Mouse (Mus musculus): ENCODE results near the gene Olfr324.
A peak's percentile ranks its signal among the peaks of the same experiment; 100 is the strongest.

Olfr324 gene

DNA sequence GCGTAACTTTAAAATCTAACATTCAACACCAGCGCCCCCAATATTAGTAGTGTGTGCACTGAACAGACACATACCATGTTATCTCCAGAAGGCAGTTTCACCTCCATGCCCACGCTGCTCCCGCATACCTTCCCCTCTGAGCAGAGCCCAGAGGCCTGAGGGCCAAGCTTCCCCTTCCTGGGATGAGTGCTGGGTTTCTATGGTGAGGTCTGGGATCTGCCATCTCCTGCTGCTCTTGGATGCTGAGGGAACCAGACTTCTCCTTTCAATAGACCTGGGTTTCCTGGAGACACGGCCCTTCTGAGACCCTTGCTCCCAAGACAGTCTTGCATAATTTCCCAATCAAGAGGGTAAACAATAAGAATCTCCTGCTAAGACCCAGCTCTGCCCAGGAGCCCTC, 35.5 kb downstream of the Olfr324 start, which contains the start of gene Olfr323:
Gene Olfr323 (minus strand): TSS at position 101 of the 400 bp plus-strand sequence.
- no peak for DNase-seq (ENCODE audit: low read depth in 2 of 2, low spot score in 2 of 2)

GRCm38 (mm10) chr11:58634878-58635277, 40.0 kb downstream of the Olfr324 start:
- no peak for DNase-seq (ENCODE audit: low read depth in 2 of 2, low spot score in 2 of 2)

- peak; percentile 35 to 41 for DNase-seq (ENCODE audit: low read depth in 2 of 2, low spot score in 2 of 2)
Measured at GRCm38 (mm10) chr11:58636376-58636977, 41.6 kb downstream of the Olfr324 start.

DNA sequence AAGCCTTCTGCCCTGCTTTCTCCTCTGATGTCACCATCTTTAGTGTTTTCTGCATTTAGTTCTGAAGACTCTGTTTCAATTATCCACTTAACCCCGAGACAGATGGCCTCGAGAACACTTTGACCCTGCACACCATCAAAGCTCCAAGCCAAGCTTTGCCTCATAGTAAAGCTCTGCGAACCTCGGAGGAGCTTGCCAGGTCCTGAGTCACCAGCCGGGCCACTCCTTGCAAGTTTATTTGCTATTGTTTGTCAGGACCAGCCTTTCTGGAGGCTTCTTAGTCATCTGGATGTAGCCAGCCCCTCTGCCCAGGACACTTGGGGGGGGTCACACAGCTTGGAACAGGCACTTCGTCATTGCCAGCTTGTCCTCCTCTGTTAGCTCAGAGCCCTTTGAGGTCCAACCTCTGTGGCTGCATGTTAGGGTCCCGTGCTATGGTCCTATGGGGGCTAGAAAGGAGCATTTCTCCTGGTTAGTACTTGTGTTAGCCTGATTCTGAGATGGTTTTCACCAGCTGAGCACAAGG, 43.3 kb downstream of the Olfr324 start:
- DNase-seq (ENCODE audit: low read depth in 2 of 2, low spot score in 2 of 2), result no peak

DNA sequence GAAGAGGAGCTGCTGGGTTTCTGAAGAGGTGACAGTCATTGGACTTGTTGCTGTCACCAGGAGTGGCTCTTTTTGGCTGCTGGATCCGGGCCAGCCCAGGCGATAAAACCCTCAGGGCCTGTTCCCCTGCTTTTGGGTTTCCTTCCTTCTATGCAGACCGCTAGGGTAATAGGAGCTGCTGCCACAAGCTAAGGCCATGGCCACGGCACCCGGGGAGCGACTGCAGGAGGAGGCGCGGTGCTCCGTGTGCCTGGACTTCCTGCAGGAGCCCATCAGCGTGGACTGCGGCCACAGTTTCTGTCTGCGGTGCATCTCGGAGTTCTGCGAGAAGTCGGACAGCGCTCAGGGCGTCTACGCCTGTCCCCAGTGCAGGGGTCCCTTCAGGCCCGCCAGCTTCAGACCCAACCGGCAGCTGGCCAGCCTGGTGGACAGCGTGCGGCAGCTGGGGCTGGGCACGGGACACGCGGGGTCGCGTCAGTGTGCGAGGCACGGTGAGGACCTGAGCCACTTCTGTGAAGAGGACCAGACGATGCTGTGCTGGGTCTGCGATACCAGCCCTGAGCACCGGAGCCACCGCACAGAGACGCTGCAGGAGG, 45.5 kb downstream of the Olfr324 start, which contains the start of gene Trim58:
Gene Trim58 (plus strand): TSS at position 194 of the 596 bp plus-strand sequence.
- no peak for DNase-seq (ENCODE audit: low read depth in 2 of 2, low spot score in 2 of 2)

- DNase-seq (ENCODE audit: low read depth in 2 of 2, low spot score in 2 of 2), result no peak
Measured at GRCm38 (mm10) chr11:58641057-58641456, 46.1 kb downstream of the Olfr324 start.

GRCm38 (mm10) chr11:58641638-58642358, 46.9 kb downstream of the Olfr324 start:
- DNase-seq (ENCODE audit: low read depth in 2 of 2, low spot score in 2 of 2), result no peak

DNA sequence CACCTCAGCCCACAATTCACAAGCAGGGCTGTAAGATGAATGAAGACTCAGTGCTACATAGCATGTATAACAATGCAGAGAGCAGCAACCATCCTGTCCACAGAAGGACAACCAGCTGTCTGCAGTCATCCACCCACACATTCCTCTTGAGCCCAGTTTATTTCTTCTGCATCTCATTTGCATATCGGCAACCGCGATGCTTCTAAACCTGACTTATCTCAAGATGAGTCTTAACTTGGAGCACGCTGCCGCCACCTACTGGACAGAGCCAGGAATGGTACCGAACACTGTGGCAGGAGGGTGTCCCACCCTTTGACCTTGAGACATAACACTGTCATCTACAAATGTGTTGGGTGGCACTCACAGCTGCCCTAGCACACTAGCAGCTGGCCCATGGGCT, 48.4 kb downstream of the Olfr324 start:
- DNase-seq (ENCODE audit: low read depth in 2 of 2, low spot score in 2 of 2), result peak; percentile 15 to 50

Data from CD8-positive naive resting alpha-beta T cell, adult 2 months (primary cell).